Mouse (Mus musculus) olfactory bulb, adult 2 months (tissue): ENCODE data around the gene Aph1a.

Experiments used
- CTCF ChIP-seq: fragments of 200-500 bp; IDR thresholded peaks from 2 replicates; pipeline ENCODE4 v1.5.1; 2012; ENCODE audit warnings: low read depth, mild to moderate bottlenecking, low read length, moderate library complexity; ENCODE audit not compliant: insufficient read depth
- POLR2A ChIP-seq: fragments of 200-500 bp; IDR thresholded peaks from 2 replicates; pipeline ENCODE4 v1.6.1; 2012; ENCODE audit warnings: mild to moderate bottlenecking, low read depth, low read length, moderate library complexity; ENCODE audit not compliant: insufficient read depth

GRCm38 (mm10) chr3:95938217-95938616 is 44.4 kb downstream of the Aph1a start:
- TF ChIP-seq CTCF (no peak), POLR2A (no peak)
